Mouse (Mus musculus) heart, embryonic 16.5 days (tissue): Measurements from ENCODE around the gene Aicda. TPM values are rescaled to one million over a fixed set of nuclear protein-coding genes. Genes with fewer than 3 reads are reported as not detected.

ENCODE experiments used
- ATAC-seq: fragments of 200-750 bp; cut with Nextera tagmentation; replicated peaks from 2 replicates; pipeline ENCODE4 v1.8.0; 2017; ENCODE audit warnings: moderate number of reproducible peaks; ENCODE audit not compliant: insufficient read depth, low FRiP score; ENCODE audit errors: extremely low read depth
- H3K27ac ChIP-seq: fragments of 300-500 bp; sonication (generic); 2 replicates; pipeline ENCODE4 v1.5.1; 2014; ENCODE audit warnings: mild to moderate bottlenecking, low read length, control low read depth, moderate library complexity
- H3K27me3 ChIP-seq: fragments of 300-500 bp; sonication (generic); 2 replicates; pipeline ENCODE4 v1.6.1; 2014; ENCODE audit warnings: low read length, mixed read lengths; ENCODE audit not compliant: control insufficient read depth, insufficient read depth
- H3K36me3 ChIP-seq: fragments of 300-500 bp; sonication (generic); 2 replicates; pipeline ENCODE4 v1.6.1; 2014; ENCODE audit not compliant: control insufficient read depth, insufficient read depth
- H3K4me1 ChIP-seq: fragments of 300-500 bp; sonication (generic); 2 replicates; pipeline ENCODE4 v1.6.1; 2014; ENCODE audit warnings: low read length, mixed read lengths; ENCODE audit not compliant: control insufficient read depth, insufficient read depth
- H3K4me2 ChIP-seq: fragments of 300-500 bp; sonication (generic); 2 replicates; pipeline ENCODE4 v1.6.1; 2014; ENCODE audit warnings: low read depth, mild to moderate bottlenecking, control low read depth, low read length
- H3K4me3 ChIP-seq: fragments of 300-500 bp; sonication (generic); 2 replicates; pipeline ENCODE4 v1.5.1; 2014; ENCODE audit warnings: mild to moderate bottlenecking, control low read depth, low read length
- H3K9ac ChIP-seq: fragments of 300-500 bp; sonication (generic); 2 replicates; pipeline ENCODE4 v1.6.1; 2014; ENCODE audit warnings: low read length, control low read depth
- H3K9me3 ChIP-seq: fragments of 300-500 bp; sonication (generic); replicated peaks from 2 replicates; pipeline ENCODE4 v1.6.1; 2016; ENCODE audit warnings: low read length; ENCODE audit not compliant: control insufficient read depth
- WGBS: fragments of 180-500 bp; shearing (Covaris S2); extraction: QIAGEN DNeasy Blood & Tissue Kit; methylation state at CpG from one replicate; pipeline ENCODE4 v1.1.7; 2014; 5-methylcytosine and 5-hydroxymethylcytosine counted together
- polyA plus RNA-seq: library from polyadenylated mRNA; unstranded; fragments of >200 nt; fragmentation: Nextera tagmentation; extraction: Ambion mirVana; gene quantifications from 2 replicates; pipeline ENCODE4 v1.2.1, GENCODE M21; 2015

Aicda gene
- polyA plus RNA-seq, 1 experiment from 2014 or later, result not detected

DNA sequence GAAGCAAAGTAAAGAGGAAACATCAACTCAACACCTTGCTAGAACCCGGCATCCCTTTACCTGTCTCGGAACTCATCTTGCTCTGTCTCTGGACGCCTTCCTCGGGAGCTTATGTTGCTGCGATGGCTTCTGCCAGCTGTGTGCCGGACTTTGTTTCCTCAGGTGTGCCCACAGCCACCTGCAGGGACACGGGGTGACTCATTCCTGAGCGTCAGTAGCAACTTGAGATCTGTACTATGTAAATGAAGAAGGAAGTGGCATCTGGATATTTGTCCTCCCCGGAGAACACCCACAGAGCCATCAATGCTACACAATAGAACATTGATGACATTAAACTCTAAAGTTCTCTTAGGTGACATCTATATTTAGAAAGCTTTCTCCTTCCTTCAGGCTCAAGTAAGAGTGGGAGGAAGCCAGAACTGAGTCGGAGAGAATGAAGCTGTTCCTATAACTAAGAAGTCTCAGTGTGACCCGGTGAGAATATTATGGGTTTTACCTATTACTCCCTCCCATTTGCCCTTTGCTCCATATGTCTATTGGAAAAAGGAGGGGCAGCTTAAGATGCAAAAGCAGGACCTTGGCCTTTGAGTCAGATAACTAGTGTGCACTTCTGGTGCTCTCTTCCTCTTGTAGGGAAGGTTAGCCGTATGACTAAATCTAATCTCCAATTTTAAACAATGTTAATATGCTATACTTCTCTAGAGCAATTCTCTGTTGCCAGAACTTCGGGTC is 37.6 kb downstream of the Aicda start:
- H3K9me3 ChIP-seq, result no peaks in the 10 kb centered on the region
- ATAC-seq, result no peak
- 78% methylated on average over 13 of the region's 13 CpGs for WGBS
- H3K27me3 ChIP-seq, result no peaks in the 10 kb centered on the region
- H3K27ac ChIP-seq, result no peak overlapping the region
- H3K4me2 ChIP-seq, result no peak overlapping the region
- no peaks in the 10 kb centered on the region for H3K4me1 ChIP-seq
- no peak overlapping the region for H3K9ac ChIP-seq
- H3K36me3 ChIP-seq, result no peaks in the 10 kb centered on the region
- no peak overlapping the region for H3K4me3 ChIP-seq

DNA sequence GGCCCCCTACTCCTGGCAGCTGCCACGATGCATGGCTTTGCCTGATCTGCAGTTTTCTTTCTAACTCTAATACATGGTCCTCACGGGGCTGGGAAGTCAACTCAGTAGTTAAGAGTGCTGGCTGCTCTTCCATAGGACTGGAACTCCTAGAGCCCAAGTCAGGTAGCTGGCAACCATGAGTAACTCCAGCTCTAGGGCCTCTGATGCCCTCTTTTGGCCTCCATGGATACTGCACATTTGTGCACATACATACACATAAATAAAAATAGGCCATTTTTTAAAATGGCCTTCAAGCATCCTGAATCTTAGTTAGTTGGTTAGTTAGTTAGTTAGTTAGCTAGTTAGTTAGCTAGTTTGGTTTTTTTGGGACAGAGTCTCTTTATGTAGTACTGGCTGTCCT is 39.3 kb downstream of the Aicda start:
- Histone ChIP-seq H3K27ac (no peak overlapping the region), H3K36me3 (no peaks in the 10 kb centered on the region), H3K27me3 (no peaks in the 10 kb centered on the region), H3K4me2 (no peak overlapping the region), H3K4me1 (no peaks in the 10 kb centered on the region), H3K9me3 (no peaks in the 10 kb centered on the region), H3K9ac (no peak overlapping the region), H3K4me3 (no peak overlapping the region)
- WGBS, result 85% methylated on average over 2 of the region's 2 CpGs
- no peak for ATAC-seq

DNA sequence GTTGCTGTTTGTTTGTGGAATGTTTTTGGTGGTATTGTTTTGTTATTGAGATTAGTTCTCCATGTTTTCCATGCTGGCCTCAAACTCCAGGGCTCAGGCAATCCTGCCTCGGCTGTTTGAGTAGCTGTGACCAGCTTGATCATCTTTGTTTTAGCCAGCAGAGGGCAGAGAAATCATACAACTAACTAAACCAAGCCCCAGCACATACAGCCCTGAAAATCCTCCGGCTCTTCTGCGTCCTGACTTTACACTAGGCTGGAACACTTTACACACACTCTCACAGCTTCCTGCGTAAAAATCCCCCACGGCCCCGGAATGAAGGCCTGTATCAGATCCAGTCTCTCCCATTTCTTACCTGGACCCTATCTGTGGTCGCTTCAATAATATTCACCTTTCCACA is 42.0 kb downstream of the Aicda start:
- no peaks in the 10 kb centered on the region for H3K4me1 ChIP-seq
- peak; percentile 69; the same call in 1 of the 2 replicates for ATAC-seq
- H3K27me3 ChIP-seq, result no peaks in the 10 kb centered on the region
- H3K36me3 ChIP-seq, result no peaks in the 10 kb centered on the region
- 20% methylated on average over 7 of the region's 7 CpGs for WGBS
- H3K4me3 ChIP-seq, result no peak overlapping the region
- no peak overlapping the region for H3K9ac ChIP-seq
- no peaks in the 10 kb centered on the region for H3K9me3 ChIP-seq
- peak overlapping the region; percentile 44; the same call in 1 of the 2 replicates for H3K4me2 ChIP-seq
- no peak overlapping the region for H3K27ac ChIP-seq

DNA sequence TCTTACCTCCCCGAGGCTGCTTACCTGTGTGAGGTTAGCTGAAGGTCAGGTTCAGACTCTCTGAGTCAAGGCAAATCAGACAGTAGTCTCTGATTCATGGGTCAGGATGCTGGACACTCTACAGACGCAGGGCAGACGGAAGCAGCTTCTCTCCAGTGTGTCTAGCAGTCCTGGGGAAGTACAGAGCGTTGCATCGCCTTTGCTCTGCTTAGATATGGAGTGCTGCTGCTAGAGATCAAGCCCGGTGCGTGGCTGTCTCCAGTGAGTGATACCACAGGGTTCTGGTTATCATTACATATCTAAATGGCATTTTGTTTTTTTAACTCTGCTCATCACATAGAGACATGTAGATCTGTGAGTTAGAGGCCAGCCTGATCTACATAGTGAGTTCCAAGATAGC is 43.0 kb downstream of the Aicda start:
- Histone ChIP-seq H3K4me2 (no peak overlapping the region), H3K9ac (no peak overlapping the region), H3K9me3 (no peaks in the 10 kb centered on the region), H3K36me3 (no peaks in the 10 kb centered on the region), H3K4me1 (no peaks in the 10 kb centered on the region), H3K4me3 (no peak overlapping the region), H3K27me3 (no peaks in the 10 kb centered on the region), H3K27ac (no peak overlapping the region)
- no peak for ATAC-seq
- 55% methylated on average over 7 of the region's 7 CpGs for WGBS

DNA sequence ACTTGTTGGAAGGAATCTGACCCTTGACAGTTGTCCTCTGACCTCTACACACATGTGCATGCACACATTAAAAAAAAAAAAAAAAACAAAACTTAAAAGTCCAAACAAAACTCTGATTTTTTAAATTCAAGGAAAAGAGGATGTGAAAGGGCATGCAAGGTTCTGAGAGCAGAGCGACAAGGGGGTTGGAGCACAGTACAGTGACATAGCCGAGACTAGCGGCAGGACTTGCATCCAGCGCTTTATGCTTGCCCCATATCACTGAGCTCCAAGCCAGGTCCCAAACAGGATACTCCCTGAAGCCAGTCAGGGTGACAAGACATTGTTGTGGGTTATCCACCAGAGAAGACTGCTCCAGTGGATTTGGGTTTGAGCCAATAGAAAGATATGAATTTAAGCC is 44.4 kb downstream of the Aicda start:
- Histone ChIP-seq H3K27me3 (no peaks in the 10 kb centered on the region), H3K9me3 (no peaks in the 10 kb centered on the region), H3K4me3 (no peak overlapping the region), H3K9ac (no peak overlapping the region), H3K36me3 (no peaks in the 10 kb centered on the region), H3K4me1 (peaks cover 5% of the 10 kb centered on the region; the same call in 1 of the 2 replicates), H3K4me2 (no peak overlapping the region), H3K27ac (no peak overlapping the region)
- 89% methylated on average over 4 of the region's 4 CpGs for WGBS
- no peak for ATAC-seq

DNA sequence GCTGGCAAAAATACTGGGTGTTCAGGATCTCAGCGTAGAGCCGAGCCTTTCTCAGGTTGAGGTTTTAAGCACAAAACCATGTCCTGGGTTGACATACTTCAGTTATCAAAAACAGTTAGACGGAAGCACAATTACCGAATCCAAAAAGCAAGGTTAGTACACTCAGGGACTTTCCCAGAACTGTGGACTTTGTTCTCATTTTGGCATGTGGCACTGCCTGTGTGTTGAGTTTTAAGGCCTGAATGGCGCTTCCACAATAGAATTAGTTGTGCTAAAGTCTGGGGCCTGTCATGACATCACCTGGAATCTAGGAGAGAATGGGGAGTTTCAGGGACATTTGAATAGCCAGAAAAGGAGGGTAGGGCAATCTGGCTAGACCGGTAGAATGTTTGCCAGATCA is 44.8 kb downstream of the Aicda start:
- Histone ChIP-seq H3K27me3 (no peaks in the 10 kb centered on the region), H3K36me3 (no peaks in the 10 kb centered on the region), H3K27ac (no peak overlapping the region), H3K4me1 (peaks cover 5% of the 10 kb centered on the region; the same call in 1 of the 2 replicates), H3K4me2 (no peak overlapping the region), H3K4me3 (no peak overlapping the region), H3K9me3 (no peaks in the 10 kb centered on the region), H3K9ac (no peak overlapping the region)
- WGBS, result 73% methylated on average over 6 of the region's 6 CpGs
- ATAC-seq, result no peak

DNA sequence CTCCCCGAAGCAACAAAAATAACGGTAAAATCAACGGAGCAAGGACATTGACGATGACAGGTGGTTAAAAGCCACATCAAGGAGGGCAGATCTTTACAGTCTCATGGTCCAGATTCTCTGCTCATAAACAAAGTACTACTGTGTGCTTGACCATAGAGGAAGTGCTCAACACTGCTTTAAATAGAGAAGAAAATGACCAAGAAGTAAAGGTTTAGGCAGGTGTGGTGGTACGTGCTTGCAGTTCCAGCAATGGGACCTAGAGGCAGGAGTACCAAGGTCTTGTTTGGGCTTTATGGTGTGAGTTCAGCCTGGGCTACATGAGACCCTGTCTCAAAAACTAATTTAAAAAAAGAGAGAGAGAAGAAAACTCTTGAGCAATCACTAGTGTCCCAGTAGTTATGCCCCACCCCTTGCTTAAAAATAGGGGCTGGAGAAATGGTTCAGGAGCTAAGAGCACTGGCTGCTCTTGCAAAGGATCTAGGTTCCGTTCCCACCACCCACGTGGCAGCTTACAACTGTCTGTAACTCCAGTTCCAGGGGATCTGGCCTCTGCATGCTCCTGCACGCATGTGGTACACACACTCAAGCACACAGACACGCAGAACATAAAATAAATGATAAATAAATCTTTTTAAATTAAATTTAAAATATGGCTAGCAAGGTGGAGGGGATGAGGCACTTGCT is 45.6 kb downstream of the Aicda start:
- H3K36me3 ChIP-seq, result no peaks in the 10 kb centered on the region
- no peak overlapping the region for H3K9ac ChIP-seq
- no peak overlapping the region for H3K4me3 ChIP-seq
- ATAC-seq, result no peak
- H3K4me1 ChIP-seq, result peaks cover 5% of the 10 kb centered on the region; the same call in 1 of the 2 replicates
- WGBS, result 86% methylated on average over 9 of the region's 9 CpGs
- H3K27me3 ChIP-seq, result no peaks in the 10 kb centered on the region
- no peak overlapping the region for H3K4me2 ChIP-seq
- H3K9me3 ChIP-seq, result no peaks in the 10 kb centered on the region
- no peak overlapping the region for H3K27ac ChIP-seq

DNA sequence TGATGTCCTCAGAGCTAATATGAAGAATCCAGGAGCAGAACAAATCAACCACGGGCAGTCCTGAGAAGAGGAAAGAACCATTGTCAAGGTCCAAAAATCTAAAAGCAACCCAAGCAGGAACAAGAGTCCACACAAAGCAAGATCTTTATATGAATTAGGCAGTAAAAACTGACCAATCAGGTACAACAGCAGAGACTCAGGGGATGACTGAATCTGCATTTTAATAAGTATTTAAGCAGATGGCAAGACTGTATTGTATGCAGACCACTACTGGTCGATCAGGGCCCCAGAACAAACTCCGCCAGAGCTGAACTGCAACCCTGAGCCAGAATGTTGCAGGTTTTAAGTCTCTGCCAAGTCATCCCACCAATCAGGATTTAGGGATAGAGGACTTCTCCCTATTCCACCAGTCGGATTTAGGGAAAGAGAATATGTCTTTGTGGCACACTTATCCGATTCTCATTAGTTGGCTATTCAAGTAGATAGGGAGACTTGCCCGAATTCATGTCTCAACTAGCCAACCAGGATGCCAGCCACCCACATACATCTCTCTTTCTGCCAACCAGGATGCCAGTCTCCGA is 46.6 kb downstream of the Aicda start:
- no peak overlapping the region for H3K4me2 ChIP-seq
- WGBS, result 81% methylated on average over 7 of the region's 7 CpGs
- peaks cover 5% of the 10 kb centered on the region; the same call in 1 of the 2 replicates for H3K4me1 ChIP-seq
- H3K27ac ChIP-seq, result no peak overlapping the region
- H3K36me3 ChIP-seq, result no peaks in the 10 kb centered on the region
- no peaks in the 10 kb centered on the region for H3K9me3 ChIP-seq
- no peak for ATAC-seq
- no peak overlapping the region for H3K9ac ChIP-seq
- H3K4me3 ChIP-seq, result no peak overlapping the region
- H3K27me3 ChIP-seq, result no peaks in the 10 kb centered on the region

DNA sequence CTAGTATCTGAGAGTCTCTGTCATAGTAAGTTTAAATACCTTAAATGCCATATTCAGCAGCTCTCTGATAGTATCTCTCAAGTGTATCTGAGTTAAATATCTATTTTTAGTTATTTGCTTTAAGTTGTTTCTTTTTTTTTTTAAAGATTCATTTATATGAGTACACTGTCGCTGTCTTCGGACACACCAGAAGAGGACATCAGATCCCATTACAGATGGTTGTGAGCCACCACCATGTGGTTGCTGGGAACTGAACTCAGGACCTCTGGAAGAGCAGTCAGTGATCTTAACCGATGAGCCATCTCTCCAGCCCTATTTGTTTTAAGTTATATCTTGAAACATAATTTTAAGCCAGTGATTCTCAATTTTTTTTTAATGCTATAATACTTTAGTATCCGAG is 47.4 kb downstream of the Aicda start:
- H3K27ac ChIP-seq, result no peak overlapping the region

More for the DNA sequence above, 47.4 kb downstream of the Aicda start:
- 91% methylated on average over 4 of the region's 4 CpGs for WGBS
- Histone ChIP-seq H3K9me3 (no peaks in the 10 kb centered on the region), H3K4me1 (peaks cover 5% of the 10 kb centered on the region; the same call in 1 of the 2 replicates), H3K36me3 (no peaks in the 10 kb centered on the region), H3K9ac (no peak overlapping the region), H3K4me2 (no peak overlapping the region), H3K4me3 (no peak overlapping the region), H3K27me3 (no peaks in the 10 kb centered on the region)
- no peak for ATAC-seq
